Mouse (Mus musculus): ENCODE results near the gene Zfp839. TPM values are rescaled to one million over a fixed set of nuclear protein-coding genes. Genes with fewer than 3 reads are reported as not detected.

Gene Zfp839
- polyA plus RNA-seq, 1 experiment from 2014 or later = 3.8 TPM

GRCm38 (mm10) chr12:110837192-110837841 is 12.7 kb upstream of the Zfp839 start:
- ATAC-seq (ENCODE audit: low FRiP score) (no peak), DNase-seq (ENCODE audit: low spot score) (no peak)
- peak overlapping the region; percentile 34; the same call in 1 of the 2 replicates for H3K27ac ChIP-seq
- WGBS = 26% methylated on average over 5 of the region's 5 CpGs
- H3K4me1 ChIP-seq (replicated peaks; ENCODE audit: control insufficient read depth, insufficient read depth, low read length) = peaks cover 7% of the 10 kb centered on the region; the same call in 1 of the 2 replicates
- H3K27me3 ChIP-seq (ENCODE audit: control insufficient read depth, insufficient read depth, low read length) = no peaks in the 10 kb centered on the region
- H3K9ac ChIP-seq = no peak overlapping the region
- no peaks in the 10 kb centered on the region for H3K9me3 ChIP-seq (ENCODE audit: control insufficient read depth, low read length)
- H3K36me3 ChIP-seq (replicated peaks; ENCODE audit: control insufficient read depth, insufficient read depth) = no peaks in the 10 kb centered on the region
- H3K4me3 ChIP-seq (replicated peaks; ENCODE audit: low read length) = no peak overlapping the region
- H3K4me2 ChIP-seq (replicated peaks) = peak overlapping the region; percentile 10; the same call in 1 of the 2 replicates

- DNase-seq (ENCODE audit: low spot score) (no peak), ATAC-seq (ENCODE audit: low FRiP score) (no peak)
- H3K9me3 ChIP-seq (ENCODE audit: control insufficient read depth, low read length) = no peaks in the 10 kb centered on the region
- H3K4me1 ChIP-seq (replicated peaks; ENCODE audit: control insufficient read depth, insufficient read depth, low read length) = peaks cover 7% of the 10 kb centered on the region; the same call in 1 of the 2 replicates
- H3K27ac ChIP-seq = 0 out of 2 replicates have a peak overlapping the region, but pooled peaks have one; percentile 34
- H3K9ac ChIP-seq = no peak overlapping the region
- no peak overlapping the region for H3K4me3 ChIP-seq (replicated peaks; ENCODE audit: low read length)
- 80% methylated on average over 8 of the region's 8 CpGs for WGBS
- no peaks in the 10 kb centered on the region for H3K27me3 ChIP-seq (ENCODE audit: control insufficient read depth, insufficient read depth, low read length)
- no peaks in the 10 kb centered on the region for H3K36me3 ChIP-seq (replicated peaks; ENCODE audit: control insufficient read depth, insufficient read depth)
- no peak overlapping the region for H3K4me2 ChIP-seq (replicated peaks)
Observed at GRCm38 (mm10) chr12:110837850-110838249, 12.2 kb upstream of the Zfp839 start.

GRCm38 (mm10) chr12:110840348-110841198 is 9.5 kb upstream of the Zfp839 start, which contains the start of gene Mok:
Gene Mok, minus strand, starts transcription at chr12:110840939.
- Histone ChIP-seq H3K27ac (peak within 1 kb of the TSS; percentile 69), H3K9ac (peak within 1 kb of the TSS; percentile 60), H3K4me3 (replicated peaks; ENCODE audit: low read length) (peak within 1 kb of the TSS; percentile 65), H3K27me3 (ENCODE audit: control insufficient read depth, insufficient read depth, low read length) (peaks cover 12% of the 10 kb centered on the region; the same call in 1 of the 2 replicates), H3K4me2 (replicated peaks) (peak within 1 kb of the TSS; percentile 65), H3K4me1 (replicated peaks; ENCODE audit: control insufficient read depth, insufficient read depth, low read length) (peaks cover 16% of the 10 kb centered on the region), H3K9me3 (ENCODE audit: control insufficient read depth, low read length) (no peaks in the 10 kb centered on the region), H3K36me3 (replicated peaks; ENCODE audit: control insufficient read depth, insufficient read depth) (no peaks in the 10 kb centered on the region)
- ATAC-seq (ENCODE audit: low FRiP score) (peak; percentile 88), DNase-seq (ENCODE audit: low spot score) (peak; percentile 99)
- WGBS = under 1% methylated on average over 71 of the region's 71 CpGs

GRCm38 (mm10) chr12:110841731-110842493 is 8.1 kb upstream of the Zfp839 start:
- 74% methylated on average over 5 of the region's 5 CpGs for WGBS
- peaks cover 26% of the 10 kb centered on the region for H3K27me3 ChIP-seq (ENCODE audit: control insufficient read depth, insufficient read depth, low read length)
- H3K4me3 ChIP-seq (replicated peaks; ENCODE audit: low read length) = no peak overlapping the region
- H3K4me2 ChIP-seq (replicated peaks) = peak overlapping the region; percentile 65; the same call in 1 of the 2 replicates
- no peaks in the 10 kb centered on the region for H3K36me3 ChIP-seq (replicated peaks; ENCODE audit: control insufficient read depth, insufficient read depth)
- H3K9ac ChIP-seq = no peak overlapping the region
- no peak overlapping the region for H3K27ac ChIP-seq
- ATAC-seq (ENCODE audit: low FRiP score) = no peak
- DNase-seq (ENCODE audit: low spot score) = no peak
- H3K9me3 ChIP-seq (ENCODE audit: control insufficient read depth, low read length) = no peaks in the 10 kb centered on the region
- H3K4me1 ChIP-seq (replicated peaks; ENCODE audit: control insufficient read depth, insufficient read depth, low read length) = peaks cover 23% of the 10 kb centered on the region

- Histone ChIP-seq H3K27ac (no peak overlapping the region), H3K4me2 (replicated peaks) (peak overlapping the region; percentile 54), H3K9me3 (ENCODE audit: control insufficient read depth, low read length) (no peaks in the 10 kb centered on the region), H3K4me1 (replicated peaks; ENCODE audit: control insufficient read depth, insufficient read depth, low read length) (peaks cover 23% of the 10 kb centered on the region), H3K4me3 (replicated peaks; ENCODE audit: low read length) (peak overlapping the region; percentile 31), H3K27me3 (ENCODE audit: control insufficient read depth, insufficient read depth, low read length) (peaks cover 28% of the 10 kb centered on the region), H3K36me3 (replicated peaks; ENCODE audit: control insufficient read depth, insufficient read depth) (no peaks in the 10 kb centered on the region), H3K9ac (peak overlapping the region; percentile 38; the same call in 1 of the 2 replicates)
- peak; percentile 88 for DNase-seq (ENCODE audit: low spot score)
- ATAC-seq (ENCODE audit: low FRiP score) = no peak
- 20% methylated on average over 32 of the region's 32 CpGs for WGBS
Observed at GRCm38 (mm10) chr12:110843194-110844048, 6.6 kb upstream of the Zfp839 start.

- Histone ChIP-seq H3K27ac (no peak overlapping the region), H3K4me3 (replicated peaks; ENCODE audit: low read length) (peak overlapping the region; percentile 31), H3K4me1 (replicated peaks; ENCODE audit: control insufficient read depth, insufficient read depth, low read length) (peaks cover 22% of the 10 kb centered on the region), H3K36me3 (replicated peaks; ENCODE audit: control insufficient read depth, insufficient read depth) (no peaks in the 10 kb centered on the region), H3K4me2 (replicated peaks) (peak overlapping the region; percentile 54), H3K27me3 (ENCODE audit: control insufficient read depth, insufficient read depth, low read length) (peaks cover 28% of the 10 kb centered on the region), H3K9ac (peak overlapping the region; percentile 38; the same call in 1 of the 2 replicates), H3K9me3 (ENCODE audit: control insufficient read depth, low read length) (no peaks in the 10 kb centered on the region)
- ATAC-seq (ENCODE audit: low FRiP score) (no peak), DNase-seq (ENCODE audit: low spot score) (peak; percentile 35)
- WGBS = under 1% methylated on average over 42 of the region's 42 CpGs
Observed at GRCm38 (mm10) chr12:110844227-110845130, 5.6 kb upstream of the Zfp839 start.

GRCm38 (mm10) chr12:110845131-110845880 is 4.7 kb upstream of the Zfp839 start:
- peaks cover 28% of the 10 kb centered on the region for H3K27me3 ChIP-seq (ENCODE audit: control insufficient read depth, insufficient read depth, low read length)
- no peak overlapping the region for H3K27ac ChIP-seq
- peak; percentile 88 for DNase-seq (ENCODE audit: low spot score)
- 1% methylated on average over 36 of the region's 36 CpGs for WGBS
- peaks cover 16% of the 10 kb centered on the region for H3K4me1 ChIP-seq (replicated peaks; ENCODE audit: control insufficient read depth, insufficient read depth, low read length)
- H3K36me3 ChIP-seq (replicated peaks; ENCODE audit: control insufficient read depth, insufficient read depth) = no peaks in the 10 kb centered on the region
- H3K4me2 ChIP-seq (replicated peaks) = peak overlapping the region; percentile 54
- 0 out of 2 replicates have a peak overlapping the region, but pooled peaks have one; percentile 30 for H3K9ac ChIP-seq
- no peaks in the 10 kb centered on the region for H3K9me3 ChIP-seq (ENCODE audit: control insufficient read depth, low read length)
- ATAC-seq (ENCODE audit: low FRiP score) = peak; percentile 66
- H3K4me3 ChIP-seq (replicated peaks; ENCODE audit: low read length) = peak overlapping the region; percentile 31
